11 mouse cellular contexts compared by ENCODE assay signal in the genomic region with DNA sequence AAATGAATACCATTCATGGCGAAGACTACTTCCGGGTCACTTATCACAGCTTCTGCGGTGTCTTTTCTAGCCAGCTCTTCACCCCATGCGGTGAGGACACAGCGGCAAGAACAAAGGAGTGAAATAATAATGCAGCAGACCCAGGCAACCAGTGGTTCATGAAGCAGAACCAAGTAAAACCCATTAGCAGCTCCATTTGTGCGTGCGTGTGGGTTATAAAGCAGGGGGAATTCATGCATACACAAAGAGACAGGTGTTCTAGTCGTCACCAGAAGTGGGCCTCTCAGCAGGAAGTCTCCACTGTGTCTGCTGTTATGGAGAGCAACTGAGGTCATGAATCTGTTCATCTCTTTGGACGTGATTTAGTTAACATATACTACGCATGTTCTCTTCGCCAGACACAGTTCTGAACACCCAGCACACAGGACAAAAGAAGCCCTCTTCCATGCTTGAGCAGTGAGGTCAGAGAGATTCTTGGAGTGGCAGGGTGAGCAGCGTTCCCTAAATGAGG. TPM values are rescaled to one million over a fixed set of nuclear protein-coding genes. Genes with fewer than 3 reads are reported as not detected.
DNase-seq lines count a peak whose midpoint lies in the region; ATAC-seq and TF ChIP-seq lines count a peak whose summit lies in the region.
"Had no signal": no experiment of that assay in that cellular context is flagged by ENCODE, and none has a peak within 500 bp of the region (broad histone marks: within the 10 kb centered on the region; RNA-seq: fewer than 3 reads in every experiment).

No protein-coding gene starts in this region.

- DNase-seq in kidney, postnatal 0 days (ENCODE audit: low spot score) = no peak
- DNase-seq in kidney, adult 18-20 months = no peak
- peak; percentile 13 for DNase-seq in embryo, embryonic 9.5 days (ENCODE audit: extremely low spot score)
- DNase-seq in mesoderm, embryonic 11.5 days (ENCODE audit: low read depth, low spot score) = peak; percentile 36
- peak; percentile 56 for DNase-seq in retina, postnatal 1 day
- no peak for DNase-seq in c-Kit-positive CD71-positive TER-119-positive erythroid progenitor cells, embryonic 14.5 days (ENCODE audit: low spot score)
- no peak for DNase-seq in cerebellum, adult 9-11 months
- DNase-seq: kidney, postnatal 36 days; thymus, adult 2 months had no signal

- WGBS in kidney, postnatal 0 days = 51% methylated on average over 12 of the region's 12 CpGs

- ATAC-seq in kidney, postnatal 0 days (replicated peaks; ENCODE audit: low FRiP score, low read depth) = peak; percentile 63; the same call in 1 of the 2 replicates
- ATAC-seq: lung, postnatal 0 days had no signal

- H3K36me3 ChIP-seq in kidney, postnatal 0 days (ENCODE audit: insufficient read depth, low read length) = no peaks in the 10 kb centered on the region
- H3K36me3 ChIP-seq: embryonic facial prominence, embryonic 15.5 days had no signal

- H3K27me3 ChIP-seq in kidney, postnatal 0 days (ENCODE audit: insufficient read depth, low read length) = no peaks in the 10 kb centered on the region
- H3K27me3 ChIP-seq: embryonic facial prominence, embryonic 15.5 days had no signal

- no peak overlapping the region for H3K27ac ChIP-seq in kidney, postnatal 0 days
- H3K27ac ChIP-seq: embryonic facial prominence, embryonic 15.5 days had no signal

- no peak overlapping the region for H3K9ac ChIP-seq in kidney, postnatal 0 days (ENCODE audit: low read depth, low read length)
- H3K9ac ChIP-seq: embryonic facial prominence, embryonic 15.5 days had no signal

- no peak for TF ChIP-seq CTCF in kidney, postnatal 0 days (IDR thresholded peaks at IDR 0.05; ENCODE audit: low read depth)

- H3K4me3 ChIP-seq in kidney, postnatal 0 days (replicated peaks; ENCODE audit: low read depth, low read length) = no peak overlapping the region
- H3K4me3 ChIP-seq: embryonic facial prominence, embryonic 15.5 days had no signal

- no peaks in the 10 kb centered on the region for H3K9me3 ChIP-seq in kidney, postnatal 0 days (replicated peaks; ENCODE audit: low read length)
- H3K9me3 ChIP-seq: embryonic facial prominence, embryonic 15.5 days had no signal

- no peak overlapping the region for H3K4me2 ChIP-seq in kidney, postnatal 0 days (ENCODE audit: low read length)
- H3K4me2 ChIP-seq: embryonic facial prominence, embryonic 15.5 days had no signal

- H3K4me1 ChIP-seq in kidney, postnatal 0 days (replicated peaks; ENCODE audit: insufficient read depth, low read length) = no peaks in the 10 kb centered on the region; the same call in 1 of the 2 replicates
- H3K4me1 ChIP-seq: embryonic facial prominence, embryonic 15.5 days had no signal

RNA-seq across cellular contexts. Expression of gene Kcnmb2, which starts 19.6 kb away (rescaled TPM):
- 2.1 TPM in 2 replicates for polyA plus RNA-seq in kidney, postnatal 0 days (2015; fragmentation: Nextera tagmentation; extraction: Ambion mirVana)

Comparison
In these comparisons a context has a peak if more than half of its experiments do, and no peak if none do; other contexts are left out.
1. DNase-seq: peak in embryo, embryonic 9.5 days (single experiment), mesoderm, embryonic 11.5 days (single experiment) and retina, postnatal 1 day (single experiment); none in kidney, postnatal 0 days (single experiment), kidney, adult 18-20 months (single experiment), c-Kit-positive CD71-positive TER-119-positive erythroid progenitor cells, embryonic 14.5 days (single experiment) and cerebellum, adult 9-11 months (single experiment).